Mouse (Mus musculus) MEL-GATA-1-ER (cell line): Measurements from ENCODE around the gene Adcy1.

ENCODE experiments used
- DNase-seq: peaks from one replicate; pipeline ENCODE4 v3.0.0-alpha.2; 2012; ENCODE audit warnings: low read depth; ENCODE audit errors: extremely low read depth

Adcy1 gene

GRCm38 (mm10) chr11:7063001-7063584, at the start of gene Adcy1:
TSS of gene Adcy1 (plus strand) at chr11:7063489.
- DNase-seq, result no peak

- no peak for DNase-seq
Measured at GRCm38 (mm10) chr11:7016907-7017306, 46.4 kb upstream of the Adcy1 start.

- no peak for DNase-seq
Measured at GRCm38 (mm10) chr11:7018078-7018477, 45.2 kb upstream of the Adcy1 start.

GRCm38 (mm10) chr11:7019006-7019525, 44.2 kb upstream of the Adcy1 start:
- no peak for DNase-seq

GRCm38 (mm10) chr11:7033063-7033462, 30.2 kb upstream of the Adcy1 start:
- DNase-seq, result no peak

GRCm38 (mm10) chr11:7039722-7040121, 23.6 kb upstream of the Adcy1 start:
- no peak for DNase-seq

GRCm38 (mm10) chr11:7040801-7041200, 22.5 kb upstream of the Adcy1 start:
- DNase-seq, result no peak

- no peak for DNase-seq
Measured at GRCm38 (mm10) chr11:7047176-7047575, 16.1 kb upstream of the Adcy1 start.

GRCm38 (mm10) chr11:7047584-7047983, 15.7 kb upstream of the Adcy1 start:
- DNase-seq, result no peak

- DNase-seq, result no peak
Measured at GRCm38 (mm10) chr11:7053710-7054109, 9.6 kb upstream of the Adcy1 start.

GRCm38 (mm10) chr11:7054662-7055265, 8.5 kb upstream of the Adcy1 start:
- no peak for DNase-seq

GRCm38 (mm10) chr11:7055455-7056017, 7.8 kb upstream of the Adcy1 start:
- DNase-seq, result no peak

GRCm38 (mm10) chr11:7056121-7056520, 7.2 kb upstream of the Adcy1 start:
- DNase-seq, result no peak

- no peak for DNase-seq
Measured at GRCm38 (mm10) chr11:7057781-7058180, 5.5 kb upstream of the Adcy1 start.

- DNase-seq, result no peak
Measured at GRCm38 (mm10) chr11:7061961-7062360, 1.3 kb upstream of the Adcy1 start.

- no peak for DNase-seq
Measured at GRCm38 (mm10) chr11:7062566-7062965, 723 bp upstream of the Adcy1 start.

GRCm38 (mm10) chr11:7063681-7064267, 485 bp downstream of the Adcy1 start:
- DNase-seq, result no peak

GRCm38 (mm10) chr11:7064484-7065185, 1.3 kb downstream of the Adcy1 start:
- no peak for DNase-seq

GRCm38 (mm10) chr11:7065388-7065787, 2.1 kb downstream of the Adcy1 start:
- DNase-seq, result no peak

GRCm38 (mm10) chr11:7065876-7066275, 2.6 kb downstream of the Adcy1 start:
- no peak for DNase-seq

- no peak for DNase-seq
Measured at GRCm38 (mm10) chr11:7067263-7067662, 4.0 kb downstream of the Adcy1 start.
